Mouse (Mus musculus) small intestine, adult 2 months (tissue): ENCODE data around the gene Sec23ip. TPM values are rescaled to one million over a fixed set of nuclear protein-coding genes. Genes with fewer than 3 reads are reported as not detected.
A peak's percentile ranks its signal among the peaks of the same experiment; 100 is the strongest.
"Not testable (repeated sequence)": the region's sequence is repeated elsewhere in the genome, so short reads cannot be mapped to it uniquely, and the experiment has no call there.

ENCODE experiments used
- H3K27ac ChIP-seq: fragments of 200-500 bp; 2 replicates; pipeline ENCODE4 v1.5.1; 2012; ENCODE audit warnings: low read depth, low read length, control low read depth, inconsistent platforms; ENCODE audit not compliant: insufficient read depth
- H3K27me3 ChIP-seq: fragments of 200-500 bp; 2 replicates; pipeline ENCODE4 v1.6.1; 2012; ENCODE audit warnings: mild to moderate bottlenecking, moderate library complexity, low read length, inconsistent platforms; ENCODE audit not compliant: control insufficient read depth, insufficient read depth
- H3K36me3 ChIP-seq: fragments of 200-500 bp; 2 replicates; pipeline ENCODE4 v1.6.1; 2012; ENCODE audit warnings: mild to moderate bottlenecking, low read length, control low read depth, inconsistent platforms; ENCODE audit not compliant: control insufficient read depth, insufficient read depth
- H3K4me1 ChIP-seq: fragments of 200-500 bp; 2 replicates; pipeline ENCODE4 v1.6.1; 2012; ENCODE audit warnings: low read length, inconsistent platforms, mixed read lengths; ENCODE audit not compliant: control insufficient read depth, insufficient read depth, insufficient read length
- H3K4me3 ChIP-seq: fragments of 200-500 bp; 2 replicates; pipeline ENCODE4 v1.5.1; 2012; ENCODE audit warnings: low read depth, mild to moderate bottlenecking, control low read depth, inconsistent platforms, low read length, moderate library complexity
- CTCF ChIP-seq: fragments of 200-500 bp; IDR thresholded peaks from 2 replicates; pipeline ENCODE4 v1.5.1; 2012; ENCODE audit warnings: low read depth, mild to moderate bottlenecking, control low read depth, inconsistent platforms, low read length, moderate library complexity, mixed read lengths; ENCODE audit not compliant: insufficient replicate concordance, insufficient read length; ENCODE audit errors: extremely low read depth
- POLR2A ChIP-seq: fragments of 200-500 bp; IDR thresholded peaks from 2 replicates; pipeline ENCODE4 v1.6.1; 2012; ENCODE audit warnings: low read depth, mild to moderate bottlenecking, control low read depth, inconsistent platforms, low read length, moderate library complexity
- WGBS: fragments of 180-500 bp; shearing (Covaris S2); methylation state at CpG from one replicate; pipeline ENCODE4 v1.1.7; 2018; 5-methylcytosine and 5-hydroxymethylcytosine counted together
- polyA plus RNA-seq: library from polyadenylated mRNA; depleted of rRNA; stranded (reverse); fragments of >200 nt; gene quantifications from 2 replicates; pipeline ENCODE4 v1.2.3, GENCODE M21; 2012; rRNA removed

Gene Sec23ip
- polyA plus RNA-seq, result 7.8 and 19.1 TPM in 2 replicates

DNA sequence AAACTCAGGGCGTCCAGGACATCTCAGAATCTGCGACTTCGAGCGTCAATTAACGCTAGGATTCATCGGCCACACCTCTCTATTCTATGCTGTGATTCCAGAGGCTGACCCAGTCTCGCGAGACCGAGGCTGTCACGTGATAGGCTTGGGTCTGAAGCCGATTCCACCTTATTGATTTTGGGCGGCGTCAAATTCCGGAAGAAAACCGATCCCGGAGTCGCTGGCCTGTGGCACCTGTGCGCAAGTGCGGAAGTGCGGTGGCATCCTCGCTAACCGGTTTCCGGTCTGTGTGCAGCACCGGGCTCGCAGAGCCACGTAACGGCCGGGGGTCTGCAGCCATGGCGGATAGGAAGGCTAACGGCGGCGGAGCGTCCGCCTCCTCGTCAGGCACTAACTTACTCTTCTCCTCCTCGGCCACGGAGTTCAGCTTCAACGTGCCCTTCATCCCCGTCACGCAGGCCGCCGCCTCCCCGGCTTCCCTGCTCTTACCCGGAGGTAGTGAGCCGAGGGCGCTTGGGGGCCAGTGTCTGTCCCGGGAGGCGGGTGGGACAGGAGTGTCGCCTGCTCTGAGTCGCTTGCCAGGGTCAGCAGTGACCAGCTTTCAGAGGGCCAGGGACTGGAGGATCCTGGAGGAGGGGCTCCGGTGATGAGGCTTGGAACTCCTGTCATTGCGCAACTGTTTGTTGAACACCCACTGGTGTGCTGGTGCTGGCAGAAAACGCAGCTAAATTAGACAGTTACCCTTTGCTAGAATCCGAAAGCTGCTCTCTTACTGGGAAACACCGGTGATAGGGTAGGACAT, at the start of gene Sec23ip:
TSS of gene Sec23ip (plus strand) at position 260 of the 802 bp plus-strand sequence.
- Histone ChIP-seq H3K27me3 (no peaks in the 10 kb centered on the region), H3K4me3 (peak within 1 kb of the TSS; percentile 85), H3K36me3 (peaks cover under 1% of the 10 kb centered on the region), H3K4me1 (peaks cover 10% of the 10 kb centered on the region; the same call in 1 of the 2 replicates), H3K27ac (peak within 1 kb of the TSS; percentile 28)
- under 1% methylated on average over 55 of the region's 55 CpGs for WGBS
- no peak for TF ChIP-seq CTCF
- peak; percentile 79 for TF ChIP-seq POLR2A

DNA sequence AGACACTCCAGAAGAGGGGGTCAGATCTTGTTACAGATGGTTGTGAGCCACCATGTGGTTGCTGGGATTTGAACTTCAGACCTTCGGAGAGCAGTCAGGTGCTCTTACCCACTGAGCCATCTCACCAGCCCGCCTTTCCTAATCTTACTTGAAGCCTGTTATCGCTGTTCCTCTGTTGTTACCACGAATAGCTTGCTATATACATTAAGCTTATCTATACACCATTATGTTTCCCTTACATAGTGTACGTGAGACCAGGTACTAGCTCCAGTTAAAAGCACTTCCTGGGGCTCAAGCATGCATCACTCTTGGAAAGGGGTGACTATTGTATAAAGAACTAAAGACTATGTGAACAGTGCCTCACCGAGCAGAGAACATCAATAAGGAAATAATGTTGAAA, 44.8 kb upstream of the Sec23ip start:
- not testable (repeated sequence) for H3K27me3 ChIP-seq, H3K27ac ChIP-seq, H3K4me3 ChIP-seq, H3K4me1 ChIP-seq
- 70% methylated on average over 6 of the region's 6 CpGs for WGBS
- H3K36me3 ChIP-seq, result peaks cover 66% of the 10 kb centered on the region

- H3K27me3 ChIP-seq, result no peaks in the 10 kb centered on the region
- H3K4me3 ChIP-seq, result no peak overlapping the region
- WGBS, result 24% methylated on average over 4 of the region's 4 CpGs
- TF ChIP-seq CTCF (peak; percentile 87; the same call in 1 of the 2 replicates), POLR2A (no peak)
- H3K36me3 ChIP-seq, result peaks cover 77% of the 10 kb centered on the region
- H3K27ac ChIP-seq, result no peak overlapping the region
- H3K4me1 ChIP-seq, result no peaks in the 10 kb centered on the region
These were observed 39.0 kb upstream of the Sec23ip start for GRCm38 (mm10) chr7:128705735-128706134.

GRCm38 (mm10) chr7:128717991-128718390, 26.8 kb upstream of the Sec23ip start:
- TF ChIP-seq CTCF, result no peak
- TF ChIP-seq POLR2A, result no peak
- Histone ChIP-seq H3K27me3 (no peaks in the 10 kb centered on the region), H3K4me3 (no peak overlapping the region), H3K27ac (no peak overlapping the region), H3K36me3 (peaks cover 58% of the 10 kb centered on the region), H3K4me1 (no peaks in the 10 kb centered on the region)
- WGBS, result 62% methylated on average over 4 of the region's 4 CpGs

GRCm38 (mm10) chr7:128724761-128725160, 20.0 kb upstream of the Sec23ip start:
- Histone ChIP-seq H3K36me3 (peaks cover 28% of the 10 kb centered on the region), H3K4me3 (no peak overlapping the region), H3K27me3 (no peaks in the 10 kb centered on the region), H3K4me1 (peaks cover 2% of the 10 kb centered on the region; the same call in 1 of the 2 replicates), H3K27ac (no peak overlapping the region)
- TF ChIP-seq CTCF (peak; percentile 35; the same call in 1 of the 2 replicates), POLR2A (no peak)
- 44% methylated on average over 4 of the region's 4 CpGs for WGBS

GRCm38 (mm10) chr7:128725189-128725588, 19.6 kb upstream of the Sec23ip start:
- Histone ChIP-seq H3K4me3 (no peak overlapping the region), H3K27ac (no peak overlapping the region), H3K36me3 (peaks cover 25% of the 10 kb centered on the region), H3K4me1 (peaks cover 2% of the 10 kb centered on the region; the same call in 1 of the 2 replicates), H3K27me3 (no peaks in the 10 kb centered on the region)
- 79% methylated on average over 9 of the region's 9 CpGs for WGBS
- TF ChIP-seq CTCF (no peak), POLR2A (no peak)

GRCm38 (mm10) chr7:128726999-128727398, 17.7 kb upstream of the Sec23ip start:
- no peak for TF ChIP-seq CTCF
- no peak for TF ChIP-seq POLR2A
- Histone ChIP-seq H3K27ac (no peak overlapping the region), H3K36me3 (peaks cover 14% of the 10 kb centered on the region), H3K4me3 (no peak overlapping the region), H3K27me3 (no peaks in the 10 kb centered on the region), H3K4me1 (peaks cover 2% of the 10 kb centered on the region; the same call in 1 of the 2 replicates)
- 91% methylated on average over 10 of the region's 10 CpGs for WGBS
